Mouse (Mus musculus): ENCODE measurements around the gene Mfsd2b. TPM values are rescaled to one million over a fixed set of nuclear protein-coding genes. Genes with fewer than 3 reads are reported as not detected.

The Mfsd2b gene
- total RNA-seq, 2 experiments from 2014 or later, result 0.89 to 0.99 TPM

DNA sequence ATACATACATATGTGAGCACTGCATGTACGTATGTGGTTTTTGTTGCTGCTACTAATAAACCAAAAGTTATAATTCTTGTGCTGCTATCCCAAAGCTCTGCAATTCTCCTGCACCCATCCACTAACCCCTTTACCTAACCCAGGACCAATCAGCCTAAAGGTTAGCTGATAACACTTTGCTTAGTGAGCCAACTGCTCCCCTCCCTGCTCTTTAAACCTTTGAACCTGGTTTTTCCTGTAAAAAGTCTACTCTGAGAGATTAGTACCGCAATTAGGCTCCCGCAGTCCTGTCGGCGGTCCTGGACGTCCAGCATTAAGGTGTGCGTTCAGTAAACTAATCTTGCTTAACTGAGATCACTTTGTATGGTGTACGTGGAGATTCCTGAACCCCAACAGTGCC lies 1.5 kb upstream of the Mfsd2b start:
- DNase-seq (ENCODE audit: low spot score in 2 of 2), result no peak

DNA sequence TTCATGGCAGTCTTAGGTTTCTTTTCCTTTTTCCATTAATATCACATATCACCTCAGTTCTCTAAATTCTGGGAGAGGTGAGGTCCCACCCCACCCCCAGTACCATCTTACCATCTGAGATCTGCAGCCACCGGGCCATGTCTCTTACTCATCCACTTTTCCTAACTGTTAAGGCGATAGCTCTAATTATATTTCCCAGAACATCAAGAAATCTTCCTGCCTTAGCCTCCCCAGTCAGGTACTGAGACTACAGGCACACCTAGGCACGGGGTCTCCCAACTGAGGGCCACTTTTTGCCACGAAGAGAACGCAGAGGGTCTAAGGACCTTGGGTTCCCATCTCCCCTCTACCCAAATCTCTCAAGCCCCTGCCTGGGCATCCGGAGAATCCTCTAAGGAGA lies 628 bp downstream of the Mfsd2b start:
- no peak for DNase-seq (ENCODE audit: low spot score in 2 of 2)

DNA sequence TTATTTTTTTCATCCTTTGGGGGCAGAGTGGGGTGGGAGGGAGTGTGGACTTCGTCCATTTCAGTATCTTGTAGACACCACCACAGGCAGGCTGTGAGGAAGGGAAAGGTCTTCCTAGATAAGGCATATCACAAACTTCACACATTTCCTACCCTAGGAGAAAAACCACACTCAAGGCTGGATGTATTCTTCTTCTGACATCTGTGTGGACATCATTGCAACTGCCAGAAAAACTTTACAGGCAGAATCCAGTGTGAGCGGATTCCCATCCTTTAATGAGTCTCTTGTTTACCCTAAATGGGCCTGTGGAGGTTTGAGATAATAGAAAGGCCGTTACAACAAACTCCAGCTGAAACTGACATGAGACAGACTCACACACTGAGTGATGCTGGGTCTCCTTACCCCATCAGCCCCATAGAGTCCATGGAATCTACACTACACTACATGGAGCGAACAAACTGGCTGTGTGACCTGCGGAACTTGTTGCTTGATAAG lies 1.1 kb downstream of the Mfsd2b start:
- DNase-seq (ENCODE audit: low spot score in 2 of 2), result no peak

DNA sequence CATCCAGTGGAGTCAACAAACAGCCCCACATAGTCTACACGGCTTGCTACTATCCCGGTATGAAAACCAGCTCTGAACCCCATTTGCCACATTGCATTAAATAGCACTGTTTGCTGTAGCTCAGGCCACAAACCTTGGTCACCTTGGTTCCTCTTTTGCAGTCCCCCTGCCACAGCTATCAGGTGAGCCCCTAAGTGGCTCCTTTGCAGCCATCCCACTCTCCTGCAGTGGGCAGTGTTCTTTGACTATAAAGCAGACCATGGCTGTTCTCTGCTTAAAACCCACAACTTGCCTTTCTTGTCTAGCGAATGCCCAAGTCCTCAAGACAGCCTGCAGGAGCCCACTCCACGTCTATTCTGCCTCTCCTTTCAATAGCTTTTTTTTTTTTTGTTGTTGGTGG lies 1.9 kb downstream of the Mfsd2b start:
- DNase-seq (ENCODE audit: low spot score in 2 of 2), result no peak

DNA sequence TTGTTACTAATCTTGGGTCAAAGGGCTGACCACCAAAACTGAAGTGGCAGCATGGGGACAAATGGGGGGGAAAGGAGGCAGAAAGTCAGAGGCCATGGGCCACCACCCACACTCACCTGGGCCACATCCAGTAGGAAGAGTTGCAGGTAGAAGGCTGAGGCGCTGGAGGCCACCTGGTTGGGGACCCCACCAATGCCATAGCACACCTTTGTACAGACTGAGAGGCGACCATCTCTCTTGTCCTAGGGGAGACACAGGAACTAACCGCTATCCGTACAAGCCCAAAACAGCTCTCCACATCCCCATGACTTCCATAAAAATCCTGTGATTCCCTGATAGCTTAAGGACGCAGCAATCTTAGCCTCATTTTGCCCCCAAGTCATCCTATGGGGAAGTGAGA lies 2.9 kb downstream of the Mfsd2b start:
- DNase-seq (ENCODE audit: low spot score in 2 of 2), result no peak

DNA sequence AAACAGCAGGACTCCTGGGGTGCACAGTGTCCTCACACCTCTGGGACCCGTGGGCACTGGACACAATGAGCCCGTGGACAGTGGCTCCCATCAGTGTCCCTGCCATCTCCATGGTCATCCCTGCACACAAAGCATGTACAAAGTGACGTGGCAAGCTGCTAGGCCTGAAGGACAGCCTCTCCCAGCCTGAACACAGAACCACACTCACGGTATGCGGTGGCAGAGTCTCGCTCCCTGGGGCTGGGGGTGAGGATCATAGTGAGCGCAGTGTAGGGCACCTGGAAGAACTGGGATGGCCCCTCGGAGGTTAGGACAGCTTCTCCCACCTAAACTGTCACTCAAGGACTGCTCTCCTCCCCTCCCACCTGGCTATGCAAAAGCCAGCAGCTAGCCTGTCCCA lies 5.2 kb downstream of the Mfsd2b start:
- DNase-seq (ENCODE audit: low spot score in 2 of 2), result no peak

DNA sequence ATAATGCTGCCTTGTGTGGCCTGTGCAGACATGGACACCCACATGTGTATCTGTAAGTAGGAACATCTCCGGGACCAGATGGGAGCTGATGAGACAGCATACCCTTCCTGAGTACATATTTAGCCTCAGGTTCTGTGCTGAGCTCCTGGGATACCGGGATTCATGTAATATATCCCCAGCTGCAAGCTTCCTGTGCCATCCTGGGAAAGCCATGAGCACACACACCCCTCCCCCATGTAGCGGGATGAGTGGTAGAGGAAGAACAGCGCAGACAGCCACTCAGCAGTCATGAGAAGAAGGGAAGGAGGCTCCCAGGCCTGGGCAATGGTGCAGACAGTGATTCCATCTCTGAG lies 9.8 kb downstream of the Mfsd2b start:
- no peak for DNase-seq (ENCODE audit: low spot score in 2 of 2)

DNA sequence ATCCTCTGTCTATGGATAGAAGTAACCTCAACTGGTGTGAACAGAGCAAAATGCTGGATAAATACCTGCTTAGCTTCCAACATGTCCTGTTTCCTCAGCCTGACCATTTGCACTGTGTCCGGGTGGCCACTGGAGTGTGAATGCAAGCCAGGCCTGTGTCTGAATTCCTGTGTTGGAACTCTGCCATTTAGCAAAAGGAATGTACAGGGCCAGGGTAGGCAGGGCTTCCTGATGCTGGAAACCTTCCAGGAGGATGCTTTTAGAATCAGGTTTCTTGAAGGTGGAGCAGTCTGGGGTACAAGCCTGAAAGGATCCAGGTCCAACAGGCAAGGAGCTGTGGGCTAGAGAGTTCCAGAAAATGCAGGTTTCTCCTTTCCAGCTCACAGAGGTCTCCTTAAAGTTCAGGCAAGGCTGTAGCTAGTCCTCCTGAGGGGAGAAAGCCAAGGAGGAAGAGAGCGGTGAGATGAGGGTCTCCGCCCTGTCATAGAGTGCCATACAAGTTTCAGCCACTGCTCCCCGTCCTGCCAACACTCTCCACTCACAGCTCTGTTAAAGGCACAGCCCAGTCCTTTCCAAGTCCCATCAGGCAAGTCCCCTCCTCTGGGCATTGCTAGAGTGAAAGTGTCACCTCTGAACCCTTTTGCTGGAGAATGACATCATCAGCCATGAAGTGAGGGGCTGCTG lies 10.4 kb downstream of the Mfsd2b start:
- DNase-seq (ENCODE audit: low spot score in 2 of 2), result no peak

DNA sequence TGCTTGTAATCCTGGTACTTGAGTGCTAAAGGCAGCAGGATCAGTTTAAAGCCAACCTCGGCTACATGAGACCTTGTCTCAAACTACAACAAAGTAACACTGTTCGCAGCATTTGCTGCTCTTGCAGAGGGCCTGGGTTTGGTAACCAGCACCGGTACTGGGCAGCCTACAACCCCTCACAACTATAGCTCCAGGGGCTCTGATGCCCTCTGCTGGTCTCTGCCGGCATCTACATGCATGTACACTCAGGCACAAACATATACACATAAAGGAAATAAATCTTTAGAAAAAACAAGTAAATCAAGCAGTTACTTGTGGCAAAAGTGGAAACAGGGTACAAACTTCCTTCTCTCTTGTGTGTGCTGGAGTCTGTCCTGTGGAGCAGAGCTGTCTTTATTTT lies 11.5 kb downstream of the Mfsd2b start:
- no peak for DNase-seq (ENCODE audit: low spot score in 2 of 2)

DNA sequence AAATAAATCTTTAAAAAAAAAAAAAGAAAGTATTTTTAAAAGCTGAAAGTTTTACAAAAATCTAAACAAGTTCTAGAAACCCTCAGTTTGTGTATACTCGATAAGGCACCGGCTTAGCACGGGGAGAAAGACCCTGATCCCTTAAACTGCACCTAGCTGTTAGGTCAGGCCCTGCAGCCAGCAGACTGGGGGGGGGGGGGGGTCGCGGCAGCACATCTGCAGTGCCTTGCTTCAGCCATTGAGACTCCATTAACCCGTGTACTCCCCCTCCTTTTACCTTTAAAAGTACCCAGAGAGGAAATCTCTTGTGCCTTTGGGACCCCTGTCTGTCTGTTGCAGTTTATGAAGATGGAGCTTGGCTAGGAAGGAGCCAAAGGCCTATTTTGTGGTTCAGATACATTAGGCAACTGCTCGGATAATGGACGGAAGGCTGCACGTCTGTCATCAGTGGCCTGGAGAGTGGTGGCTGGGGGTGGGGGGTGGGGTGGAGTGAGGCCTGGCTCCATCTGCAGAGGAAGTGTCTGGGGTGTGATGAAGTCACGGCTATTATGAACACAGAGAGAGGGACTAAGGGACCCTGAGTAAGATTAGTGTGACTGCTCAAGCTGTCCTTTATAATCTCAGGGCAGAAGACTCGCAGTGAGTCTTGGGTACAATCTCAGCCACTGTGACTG lies 14.8 kb downstream of the Mfsd2b start:
- DNase-seq (ENCODE audit: low spot score in 2 of 2), result no peak

DNA sequence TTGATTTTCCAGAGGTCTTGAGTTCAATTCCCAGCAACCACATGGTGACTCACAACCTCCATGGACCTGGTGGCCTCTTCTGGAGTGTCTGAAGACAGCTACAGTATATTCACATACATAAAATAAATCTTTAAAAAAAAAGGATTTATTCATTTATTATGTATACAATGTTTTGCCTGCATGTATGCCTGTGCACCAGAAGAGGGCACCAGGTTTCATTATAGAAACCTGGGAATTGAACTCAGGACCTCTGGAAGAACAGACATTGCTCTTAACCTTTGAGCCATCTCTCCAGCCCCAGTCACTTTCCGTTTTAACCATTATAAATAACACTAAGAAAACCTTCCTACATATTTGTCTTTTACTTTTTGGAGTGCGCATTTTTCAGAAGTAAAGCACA lies 17.3 kb downstream of the Mfsd2b start:
- DNase-seq (ENCODE audit: low spot score in 2 of 2), result no peak

DNA sequence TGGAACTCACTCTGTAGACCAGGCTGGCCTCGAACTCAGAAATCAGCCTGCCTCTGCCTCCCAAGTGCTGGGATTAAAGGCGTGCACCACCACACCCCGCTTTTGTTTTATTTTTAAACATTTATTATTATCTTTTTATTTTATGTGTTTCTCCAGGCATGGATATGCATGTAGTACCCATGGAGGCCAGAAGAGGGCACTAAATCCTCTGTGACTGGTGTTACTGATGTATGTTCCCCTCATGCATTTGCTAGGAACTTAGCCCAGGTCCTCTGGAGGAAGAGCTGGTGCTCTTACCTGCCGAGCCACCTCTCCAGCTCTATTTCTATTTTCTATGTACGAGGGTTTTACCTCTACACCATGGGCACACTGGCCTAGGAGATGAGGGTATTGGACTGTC lies 18.0 kb downstream of the Mfsd2b start:
- no peak for DNase-seq (ENCODE audit: low spot score in 2 of 2)

DNA sequence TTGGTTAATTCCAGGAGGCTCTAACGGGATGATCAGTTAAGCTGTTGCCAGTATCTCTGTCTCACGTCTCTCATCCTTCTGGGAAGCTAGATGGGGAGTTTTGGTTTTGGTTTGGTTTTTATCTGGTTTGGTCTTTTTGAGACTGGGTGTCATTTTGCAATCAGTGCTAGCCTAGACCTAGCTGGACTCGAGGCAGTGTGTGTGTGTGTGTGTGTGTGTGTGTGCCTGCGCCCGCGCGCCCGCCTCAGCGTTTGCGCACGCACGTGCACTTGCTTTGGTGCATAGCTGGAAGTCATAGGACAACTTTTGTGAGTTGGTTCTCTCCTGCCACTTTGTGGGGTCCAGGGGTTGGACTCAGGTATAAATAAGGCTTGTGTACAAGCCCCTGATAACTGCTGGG lies 30.4 kb downstream of the Mfsd2b start:
- DNase-seq (ENCODE audit: low spot score in 2 of 2), result peak in 1 of 2 experiments; percentile 45

DNA sequence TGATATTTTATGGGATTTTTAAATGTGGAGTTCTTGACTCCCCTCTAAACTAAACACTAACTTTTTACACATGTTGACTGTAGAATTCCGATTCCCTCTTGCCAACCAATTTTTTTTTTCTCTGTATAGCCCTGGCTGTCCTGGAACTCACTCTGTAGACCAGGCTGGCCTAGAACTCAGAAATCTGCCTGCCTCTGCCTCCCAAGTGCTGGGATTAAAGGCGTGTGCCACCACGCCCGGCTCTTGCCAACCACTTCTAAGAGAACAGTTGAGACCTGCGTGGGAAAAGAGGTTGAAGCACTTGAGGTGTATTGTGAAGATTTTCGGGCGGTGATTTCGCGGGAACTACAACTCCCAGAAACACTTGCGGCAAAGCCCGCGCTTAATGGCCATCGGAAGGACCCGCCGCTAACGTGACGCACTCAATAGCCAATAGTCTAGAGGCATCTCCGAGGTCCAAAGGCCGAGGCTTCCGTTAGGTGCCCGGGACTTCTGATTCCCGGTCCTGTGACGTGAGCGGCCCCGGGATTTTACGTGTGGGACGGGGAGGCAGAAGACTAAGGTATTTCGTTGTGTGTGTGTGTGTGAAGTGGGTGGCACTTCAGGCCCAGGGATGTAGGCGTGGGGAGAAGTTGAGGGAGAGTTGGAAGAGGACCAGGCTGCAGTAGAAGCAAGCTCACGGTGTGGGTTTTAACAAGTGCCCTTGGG lies 31.1 kb downstream of the Mfsd2b start, which contains the start of gene Wdcp:
Wdcp (plus strand) TSS at position 414 of the 708 bp plus-strand sequence.
- DNase-seq (ENCODE audit: low spot score in 2 of 2), result peak; percentile 77 to 79

DNA sequence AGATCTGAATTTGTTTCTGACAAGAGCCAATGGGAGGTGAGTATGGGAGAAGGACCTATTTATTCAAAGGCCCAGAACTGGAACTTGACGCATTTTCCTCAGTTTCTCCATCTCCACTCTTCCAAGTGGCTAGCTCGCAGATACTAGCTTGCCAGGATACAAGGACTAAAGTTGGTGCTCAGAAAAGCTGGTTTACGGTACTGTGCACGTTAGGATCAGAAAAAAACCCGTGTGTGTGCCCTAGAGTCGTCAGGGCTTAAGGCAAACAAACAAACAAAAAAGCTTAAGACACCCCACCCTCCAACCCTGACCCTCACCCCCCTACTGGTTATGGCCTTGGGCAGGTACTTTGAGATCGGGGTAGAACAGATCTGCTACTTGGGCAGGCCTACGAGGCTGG lies 31.7 kb downstream of the Mfsd2b start:
- DNase-seq (ENCODE audit: low spot score in 2 of 2), result no peak

DNA sequence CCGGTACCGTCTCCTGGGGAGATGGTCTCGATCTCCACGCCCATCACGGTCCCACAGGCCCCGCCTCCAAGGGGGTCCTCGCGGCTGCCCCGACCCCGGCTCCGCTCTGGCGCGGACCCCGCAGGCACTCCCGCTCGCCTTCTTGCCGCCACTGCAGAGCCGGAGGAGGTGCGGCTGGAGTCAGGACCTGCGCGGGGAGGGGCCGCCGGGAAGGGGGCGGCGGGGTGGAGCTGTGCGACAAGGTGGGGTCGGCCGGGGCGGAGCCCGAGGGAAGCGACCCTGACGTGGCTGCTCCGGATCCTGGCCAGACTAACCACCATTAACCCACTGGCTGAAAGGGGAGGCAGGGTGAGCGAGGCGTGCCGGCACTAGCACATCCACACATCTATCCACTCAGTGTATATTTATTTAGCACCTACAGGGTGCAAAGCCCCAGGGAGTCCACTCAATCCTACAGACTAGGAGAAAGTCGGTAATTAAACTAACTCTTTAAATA lies 32.7 kb downstream of the Mfsd2b start, which contains the start of gene Fkbp1b:
Fkbp1b (minus strand) TSS at position 200 of the 496 bp plus-strand sequence.
- DNase-seq (ENCODE audit: low spot score in 2 of 2), result peak; percentile 40 to 50

DNA sequence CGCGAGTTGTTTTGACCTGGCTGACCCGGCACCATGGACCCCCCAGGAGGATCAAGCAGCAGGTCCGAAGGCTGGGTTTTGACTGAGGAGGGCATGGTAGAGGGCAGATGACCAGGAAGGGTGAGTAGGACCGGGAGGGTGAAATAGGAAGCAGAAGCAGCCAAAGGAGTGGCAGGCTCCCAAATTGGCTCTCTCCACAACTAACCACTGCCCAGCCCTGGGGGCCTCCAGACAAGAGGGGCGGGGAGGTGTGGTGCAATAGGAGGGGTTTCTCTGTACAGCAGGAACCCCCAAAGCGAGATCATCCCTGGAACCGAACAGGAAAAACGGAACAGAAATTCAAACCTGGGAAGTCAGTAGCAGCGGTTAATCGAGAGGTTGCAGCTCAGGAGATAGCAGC lies 33.4 kb downstream of the Mfsd2b start:
- DNase-seq (ENCODE audit: low spot score in 2 of 2), result no peak

DNA sequence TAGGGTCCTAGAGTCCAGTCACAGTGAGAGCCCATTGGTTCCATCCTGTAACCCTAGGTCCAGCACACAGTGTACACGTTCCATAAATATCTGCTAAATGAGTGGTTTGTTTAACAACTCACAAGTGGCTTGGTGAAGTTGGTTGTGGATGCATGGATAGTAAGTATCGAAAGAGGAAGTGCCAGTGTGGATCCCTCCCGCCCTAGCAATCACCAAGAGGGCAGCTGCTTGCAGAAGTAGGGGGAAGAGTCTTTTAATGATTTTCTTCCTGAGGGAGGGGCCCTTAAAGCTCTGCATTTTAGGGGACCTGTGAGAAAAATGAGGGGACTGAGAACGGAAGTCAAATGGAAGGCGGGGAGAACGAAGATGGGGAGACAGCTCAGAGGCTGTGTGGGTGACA lies 34.1 kb downstream of the Mfsd2b start:
- DNase-seq (ENCODE audit: low spot score in 2 of 2), result no peak

DNA sequence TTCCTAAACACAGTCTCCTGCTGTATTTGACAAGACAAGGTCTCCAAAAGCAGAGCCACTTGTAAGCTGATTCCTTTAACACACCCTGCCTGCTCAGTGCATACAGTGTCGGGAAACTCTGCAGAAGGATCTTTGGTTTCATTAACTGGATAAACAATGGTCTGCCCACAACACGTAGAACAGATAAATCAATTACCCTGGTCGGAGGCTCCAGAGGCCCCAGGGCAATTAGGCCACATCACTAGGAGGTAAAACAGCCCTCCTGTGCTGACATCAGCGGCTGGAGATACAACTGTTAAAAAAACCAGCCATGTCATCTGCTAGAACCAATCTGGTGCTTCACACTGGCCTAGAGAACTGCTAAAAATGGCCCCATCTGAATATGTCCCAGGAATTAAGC lies 37.2 kb downstream of the Mfsd2b start:
- DNase-seq (ENCODE audit: low spot score in 2 of 2), result no peak

DNA sequence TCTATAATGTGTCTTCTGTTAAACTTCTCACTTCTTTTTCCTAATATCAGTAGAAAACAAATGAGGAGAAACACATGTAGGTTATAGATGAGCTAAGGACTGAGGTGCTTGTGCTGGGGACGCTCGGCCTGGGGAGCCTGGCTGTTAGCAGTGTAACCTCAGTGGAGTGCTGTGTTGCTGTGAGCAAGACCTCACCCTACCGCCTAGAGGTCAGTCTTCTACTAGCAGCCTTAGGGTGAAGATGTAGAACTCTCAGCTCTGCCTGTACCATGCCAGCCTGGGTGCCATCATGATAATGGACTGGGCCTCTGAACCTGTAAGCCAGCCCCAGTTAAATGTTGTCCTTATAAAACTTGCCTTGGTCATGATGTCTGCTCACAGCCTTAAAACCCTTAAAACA lies 46.9 kb downstream of the Mfsd2b start:
- no peak for DNase-seq (ENCODE audit: low spot score in 2 of 2)

DNA sequence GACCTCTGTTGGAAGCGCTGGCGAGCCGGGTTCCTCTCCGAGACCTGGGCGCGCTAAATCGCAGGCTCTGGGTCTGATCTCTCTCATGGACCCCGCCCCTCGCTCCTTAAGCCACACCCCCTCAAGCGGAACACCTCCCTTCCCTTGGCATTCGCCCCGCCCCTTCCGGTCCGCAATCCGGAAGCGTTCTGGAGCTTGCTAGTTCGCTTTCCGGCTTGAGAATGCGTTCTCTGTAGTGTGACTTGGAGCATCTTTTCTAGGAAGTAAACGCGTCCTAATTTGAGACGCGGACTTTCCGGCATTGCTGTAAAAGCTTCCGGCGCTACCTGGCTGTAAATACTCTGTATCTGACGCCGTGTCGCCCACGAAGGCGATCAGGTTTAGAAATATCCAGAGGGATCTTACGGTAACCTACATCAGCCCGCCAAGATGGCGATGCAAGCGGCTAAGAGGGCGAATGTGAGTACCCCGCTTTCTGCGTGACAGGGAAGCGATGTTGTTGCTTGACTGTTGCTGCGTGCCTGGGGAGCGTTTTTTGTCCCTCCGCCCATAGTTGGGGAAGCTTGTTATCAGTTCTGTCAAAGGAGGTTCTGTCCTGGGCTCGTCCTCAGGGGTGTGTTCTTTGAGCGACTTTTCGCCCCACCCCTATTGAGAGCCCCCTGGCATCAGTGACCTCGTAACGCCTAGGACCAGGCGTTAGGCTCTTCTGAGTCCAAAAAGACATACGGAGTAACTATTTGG lies 56.6 kb downstream of the Mfsd2b start, which contains the start of gene Sf3b6:
Sf3b6 (plus strand) TSS at position 184 of the 741 bp plus-strand sequence.
- DNase-seq (ENCODE audit: low spot score in 2 of 2), result peak; percentile 96 to 97
